Mouse (Mus musculus) kidney, embryonic 16.5 days (tissue): ENCODE measurements around the gene Olfr1095. TPM values are rescaled to one million over a fixed set of nuclear protein-coding genes. Genes with fewer than 3 reads are reported as not detected.

Experiments
- ATAC-seq: fragments of 200-750 bp; cut with Nextera tagmentation; 2 replicates; pipeline ENCODE4 v1.8.0; 2017; ENCODE audit warnings: moderate TSS enrichment; ENCODE audit not compliant: low FRiP score, low TSS enrichment
- H3K27ac ChIP-seq: fragments of 300-500 bp; sonication (generic); 2 replicates; pipeline ENCODE4 v1.5.1; 2014; ENCODE audit warnings: low read length
- H3K27me3 ChIP-seq: fragments of 300-500 bp; sonication (generic); 2 replicates; pipeline ENCODE4 v1.6.1; 2014; ENCODE audit warnings: low read length, control low read depth, mixed read lengths; ENCODE audit not compliant: insufficient read depth
- H3K36me3 ChIP-seq: fragments of 300-500 bp; sonication (generic); 2 replicates; pipeline ENCODE4 v1.6.1; 2014; ENCODE audit warnings: low read length, control low read depth, mixed read lengths; ENCODE audit not compliant: insufficient read depth
- H3K4me1 ChIP-seq: fragments of 300-500 bp; sonication (generic); 2 replicates; pipeline ENCODE4 v1.6.1; 2014; ENCODE audit warnings: low read length, control low read depth, mixed read lengths; ENCODE audit not compliant: insufficient read depth
- H3K4me2 ChIP-seq: fragments of 300-500 bp; sonication (generic); replicated peaks from 2 replicates; pipeline ENCODE4 v1.6.1; 2014; ENCODE audit warnings: low read depth, low read length
- H3K4me3 ChIP-seq: fragments of 300-500 bp; sonication (generic); 2 replicates; pipeline ENCODE4 v1.5.1; 2014; ENCODE audit warnings: mild to moderate bottlenecking, low read length
- H3K9ac ChIP-seq: fragments of 300-500 bp; sonication (generic); replicated peaks from 2 replicates; pipeline ENCODE4 v1.6.1; 2014; ENCODE audit warnings: low read length
- H3K9me3 ChIP-seq: fragments of 300-500 bp; sonication (generic); 2 replicates; pipeline ENCODE4 v1.6.1; 2016; ENCODE audit warnings: low read length, control low read depth
- WGBS: fragments of 180-500 bp; shearing (Covaris S2); extraction: QIAGEN DNeasy Blood & Tissue Kit; methylation state at CpG from one replicate; pipeline ENCODE4 v1.1.7; 2014; 5-methylcytosine and 5-hydroxymethylcytosine counted together
- polyA plus RNA-seq: library from polyadenylated mRNA; unstranded; fragments of >200 nt; fragmentation: Nextera tagmentation; extraction: Ambion mirVana; gene quantifications from 2 replicates; pipeline ENCODE4 v1.2.1, GENCODE M21; 2015

The Olfr1095 gene
- polyA plus RNA-seq, result not detected in 2 replicates

- H3K9ac ChIP-seq, result no peak within 1 kb of the TSS
- H3K4me2 ChIP-seq, result no peak within 1 kb of the TSS
- H3K9me3 ChIP-seq, result no peaks in the 10 kb centered on the region
- H3K4me1 ChIP-seq, result no peaks in the 10 kb centered on the region
- no peak within 1 kb of the TSS for H3K4me3 ChIP-seq
- WGBS, result 90% methylated on average over 3 of the region's 3 CpGs
- no peak for ATAC-seq
- H3K27me3 ChIP-seq, result no peaks in the 10 kb centered on the region
- H3K27ac ChIP-seq, result no peak within 1 kb of the TSS
- no peaks in the 10 kb centered on the region for H3K36me3 ChIP-seq
These were observed at the start of gene Olfr1095 for GRCm38 (mm10) chr2:86851596-86851995. TSS of gene Olfr1095 (minus strand) at chr2:86851696.

GRCm38 (mm10) chr2:86892116-86892515 is 40.6 kb upstream of the Olfr1095 start, which contains the start of gene Olfr1097:
TSS of gene Olfr1097 (minus strand) at chr2:86892216.
- no peak within 1 kb of the TSS for H3K9ac ChIP-seq
- ATAC-seq, result no peak

GRCm38 (mm10) chr2:86874702-86875101 is 23.2 kb upstream of the Olfr1095 start, which contains the start of gene Gm13723:
TSS of gene Gm13723 (minus strand) at chr2:86874802.
- Histone ChIP-seq H3K4me2 (no peak within 1 kb of the TSS), H3K9me3 (no peaks in the 10 kb centered on the region), H3K4me3 (no peak within 1 kb of the TSS), H3K27me3 (no peaks in the 10 kb centered on the region), H3K36me3 (no peaks in the 10 kb centered on the region), H3K4me1 (no peaks in the 10 kb centered on the region), H3K27ac (no peak within 1 kb of the TSS), H3K9ac (no peak within 1 kb of the TSS)
- WGBS, result 40% methylated on average over 1 of the region's 1 CpGs
- no peak for ATAC-seq

More at GRCm38 (mm10) chr2:86892116-86892515, 40.6 kb upstream of the Olfr1095 start, which contains the start of gene Olfr1097:
- Histone ChIP-seq H3K4me3 (no peak within 1 kb of the TSS), H3K27ac (no peak within 1 kb of the TSS), H3K36me3 (no peaks in the 10 kb centered on the region), H3K4me2 (no peak within 1 kb of the TSS), H3K9me3 (no peaks in the 10 kb centered on the region), H3K27me3 (no peaks in the 10 kb centered on the region), H3K4me1 (no peaks in the 10 kb centered on the region)
- 88% methylated on average over 1 of the region's 1 CpGs for WGBS

DNA sequence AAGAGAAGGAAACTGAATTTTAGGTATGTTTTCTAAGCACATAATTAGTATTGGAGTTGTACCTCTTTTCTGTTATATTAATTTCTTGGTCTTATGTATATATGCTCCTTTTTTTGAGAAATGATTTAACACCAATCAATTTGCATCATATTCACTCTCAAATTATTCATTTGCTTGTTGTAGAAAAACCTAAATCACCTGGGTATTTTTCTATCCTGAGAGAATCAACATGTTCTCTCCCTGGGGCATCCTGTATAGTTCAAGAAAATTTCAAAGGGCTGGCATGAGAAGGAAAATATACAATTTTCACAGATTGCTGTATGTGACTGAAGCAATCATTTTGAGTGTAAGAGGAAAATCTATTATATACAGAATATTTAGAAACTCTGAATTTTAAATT is 27.1 kb downstream of the Olfr1095 start, which contains the start of gene Olfr1094:
Gene Olfr1094 (plus strand): TSS at position 301 of the 400 bp plus-strand sequence.
- Histone ChIP-seq H3K4me1 (no peaks in the 10 kb centered on the region), H3K9me3 (no peaks in the 10 kb centered on the region), H3K27me3 (no peaks in the 10 kb centered on the region), H3K27ac (no peak within 1 kb of the TSS), H3K36me3 (no peaks in the 10 kb centered on the region), H3K4me3 (no peak within 1 kb of the TSS), H3K9ac (no peak within 1 kb of the TSS), H3K4me2 (no peak within 1 kb of the TSS)
- ATAC-seq, result no peak

DNA sequence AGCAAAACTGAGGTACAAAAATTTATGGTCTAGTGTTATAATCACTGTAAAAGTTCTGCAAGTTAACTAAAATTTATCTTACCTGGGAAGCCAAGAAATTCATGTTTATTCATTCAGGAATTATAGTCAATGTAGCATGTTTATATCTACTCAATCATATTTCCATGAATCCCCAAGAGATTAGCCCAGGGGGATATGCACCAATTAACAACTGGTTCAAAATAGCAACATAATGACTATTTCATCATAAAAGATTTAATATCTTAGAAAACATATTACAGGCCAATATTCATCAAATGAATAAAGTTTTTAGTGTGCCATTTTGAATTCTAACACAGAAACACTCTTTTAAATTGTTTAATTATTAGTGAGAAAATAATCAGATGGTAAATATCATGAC is 41.6 kb downstream of the Olfr1095 start, which contains the start of gene Olfr141:
Gene Olfr141 (minus strand): TSS at position 101 of the 400 bp plus-strand sequence.
- H3K9ac ChIP-seq, result no peak within 1 kb of the TSS
- no peaks in the 10 kb centered on the region for H3K9me3 ChIP-seq
- H3K4me2 ChIP-seq, result no peak within 1 kb of the TSS
- no peaks in the 10 kb centered on the region for H3K36me3 ChIP-seq
- H3K4me3 ChIP-seq, result no peak within 1 kb of the TSS
- no peaks in the 10 kb centered on the region for H3K4me1 ChIP-seq
- no peak within 1 kb of the TSS for H3K27ac ChIP-seq
- H3K27me3 ChIP-seq, result no peaks in the 10 kb centered on the region
- no peak for ATAC-seq

Other genes starting within 250 kb of the Olfr1095 start
- gene Olfr1084, start 212.0 kb downstream of the Olfr1095 start, polyA plus RNA-seq, result not detected in 2 replicates
- not detected in 2 replicates for gene Olfr1085, start 189.7 kb downstream of the Olfr1095 start, polyA plus RNA-seq
- gene Olfr1086, start 171.6 kb downstream of the Olfr1095 start, polyA plus RNA-seq, result not detected in 2 replicates
- gene Olfr1087, start 153.3 kb downstream of the Olfr1095 start, polyA plus RNA-seq, result not detected in 2 replicates
- not detected in 2 replicates for gene Olfr1089, start 118.0 kb downstream of the Olfr1095 start, polyA plus RNA-seq
- gene Olfr1090, start 92.7 kb downstream of the Olfr1095 start, polyA plus RNA-seq, result not detected in 2 replicates
- gene Olfr1093, start 69.2 kb downstream of the Olfr1095 start, polyA plus RNA-seq, result not detected in 2 replicates
- not detected in 2 replicates for gene Olfr141, start 41.7 kb downstream of the Olfr1095 start, polyA plus RNA-seq
- gene Olfr1094, start 27.0 kb downstream of the Olfr1095 start, polyA plus RNA-seq, result not detected in 2 replicates
- not detected in 2 replicates for gene Gm13723, start 23.1 kb upstream of the Olfr1095 start, polyA plus RNA-seq
- not detected in 2 replicates for gene Olfr1097, start 40.5 kb upstream of the Olfr1095 start, polyA plus RNA-seq
- not detected in 2 replicates for gene Olfr1098, start 72.8 kb upstream of the Olfr1095 start, polyA plus RNA-seq
- not detected in 2 replicates for gene Olfr1099, start 109.0 kb upstream of the Olfr1095 start, polyA plus RNA-seq
- not detected in 2 replicates for gene Olfr1100, start 128.3 kb upstream of the Olfr1095 start, polyA plus RNA-seq
- gene Olfr1101, start 139.5 kb upstream of the Olfr1095 start, polyA plus RNA-seq, result not detected in 2 replicates
- gene Olfr1102, start 146.7 kb upstream of the Olfr1095 start, polyA plus RNA-seq, result not detected in 2 replicates
- not detected in 2 replicates for gene Olfr1104, start 175.4 kb upstream of the Olfr1095 start, polyA plus RNA-seq
- gene Olfr1105, start 184.8 kb upstream of the Olfr1095 start, polyA plus RNA-seq, result not detected in 2 replicates
- not detected in 2 replicates for gene Olfr1106, start 200.6 kb upstream of the Olfr1095 start, polyA plus RNA-seq
- not detected in 2 replicates for gene Olfr1107, start 224.1 kb upstream of the Olfr1095 start, polyA plus RNA-seq
- gene Olfr1109, start 244.3 kb upstream of the Olfr1095 start, polyA plus RNA-seq, result not detected in 2 replicates